In genomic region chr15:81465901-81466737, GRCm38 (mm10) we compare ENCODE assay signal across 8 mouse cellular contexts. TPM values are rescaled to one million over a fixed set of nuclear protein-coding genes. Genes with fewer than 3 reads are reported as not detected.
A peak's percentile ranks its signal among the peaks of the same experiment; 100 is the strongest.
DNase-seq lines count a peak whose midpoint lies in the region; ATAC-seq lines count a peak whose summit lies in the region.

Gene Rbx1, plus strand, starts transcription at chr15:81466296.

- DNase-seq in adipocyte (ENCODE audit: low spot score): peak; percentile 97
- peak; percentile 98 for DNase-seq in embryo, embryonic 10 days (ENCODE audit: low spot score)
- peak; percentile 100 for DNase-seq in gastrocnemius, postnatal 14 days
- DNase-seq in left cerebral cortex, postnatal 10 days (ENCODE audit: extremely low spot score in 1 of 2, low spot score in 2 of 2): peak; percentile 97 to 100
- DNase-seq in right cerebral cortex, postnatal 25 days: peak; percentile 99
- DNase-seq in urinary bladder, postnatal 4 days (ENCODE audit: low spot score in 2 of 2): peak; percentile 99

- peak; percentile 90 for ATAC-seq in inflammation-experienced regulatory T-cells, adult 6 months
- ATAC-seq in megakaryocyte-erythroid progenitor cell, adult 5-6 weeks (replicated peaks; ENCODE audit: low FRiP score, low TSS enrichment, poor library complexity, severe bottlenecking): peak; percentile 94

- intact Hi-C loops in gastrocnemius, postnatal 14 days (cut with DNase I; ENCODE audit: low total_unique reads): loop anchor here (5.0 kb wide), 1 partner anchor 116 kb away; no protein-coding TSS in a partner anchor
- intact Hi-C loops in left cerebral cortex, postnatal 10 days (cut with DNase I): no loop called here

RNA-seq across cellular contexts. Expression of gene Rbx1, which starts in this region (rescaled TPM):
- 100 to 1,000 TPM; 106 to 113 TPM for total RNA-seq in gastrocnemius, postnatal 14 days (2021)
- polyA plus RNA-seq in inflammation-experienced regulatory T-cells, adult 6 months (2017; shearing (Covaris generic)): 100 to 1,000 TPM; 313 to 388 (median 382) TPM
- total RNA-seq in left cerebral cortex, postnatal 10 days (2021): 100 to 1,000 TPM; 140 TPM
- total RNA-seq in megakaryocyte-erythroid progenitor cell, adult 5-6 weeks (2014; fragmentation: Nextera tagmentation): 220 and 236 TPM in 2 replicates
- 168 and 201 TPM in 2 replicates for total RNA-seq in megakaryocyte-erythroid progenitor cell, adult 5-6 weeks (2017)

Comparison
In these comparisons a context has a peak if more than half of its experiments do, and no peak if none do; other contexts are left out.
1. Peak in every context shown above with its lines: DNase-seq and ATAC-seq.